Mouse (Mus musculus) kidney, postnatal 0 days (tissue): ENCODE measurements at regions not wholly inside any gene's neighbourhood (a gene's known extent, or its start where the extent isn't known, plus 50 kb on each side); places are given as distances from the start of the nearest gene placed in this dataset.

Experiments
- ATAC-seq: fragments of 200-750 bp; cut with Nextera tagmentation; replicated peaks from 2 replicates; pipeline ENCODE4 v1.8.0; 2017; ENCODE audit warnings: low read depth, moderate number of reproducible peaks, moderate TSS enrichment, moderate library complexity; ENCODE audit not compliant: low FRiP score
- DNase-seq: peaks from one replicate; pipeline ENCODE4 v3.0.0-alpha.2; 2016; ENCODE audit warnings: low spot score
- H3K27ac ChIP-seq: fragments of 300-500 bp; sonication (generic); 2 replicates; pipeline ENCODE4 v1.5.1; 2014; ENCODE audit warnings: mild to moderate bottlenecking
- H3K27me3 ChIP-seq: fragments of 300-500 bp; sonication (generic); 2 replicates; pipeline ENCODE4 v1.6.1; 2014; ENCODE audit warnings: low read length, mixed read lengths; ENCODE audit not compliant: insufficient read depth
- H3K36me3 ChIP-seq: fragments of 300-500 bp; sonication (generic); 2 replicates; pipeline ENCODE4 v1.6.1; 2014; ENCODE audit warnings: low read length, mixed read lengths; ENCODE audit not compliant: insufficient read depth
- H3K4me1 ChIP-seq: fragments of 300-500 bp; sonication (generic); replicated peaks from 2 replicates; pipeline ENCODE4 v1.6.1; 2014; ENCODE audit warnings: antibody characterized with exemption, low read length, mixed read lengths; ENCODE audit not compliant: insufficient read depth
- H3K4me2 ChIP-seq: fragments of 300-500 bp; sonication (generic); 2 replicates; pipeline ENCODE4 v1.6.1; 2014; ENCODE audit warnings: mild to moderate bottlenecking, low read length, moderate library complexity, mixed read lengths
- H3K4me3 ChIP-seq: fragments of 300-500 bp; sonication (generic); replicated peaks from 2 replicates; pipeline ENCODE4 v1.5.1; 2014; ENCODE audit warnings: low read depth, low read length
- H3K9ac ChIP-seq: fragments of 300-500 bp; sonication (generic); 2 replicates; pipeline ENCODE4 v1.6.1; 2014; ENCODE audit warnings: low read depth, low read length
- H3K9me3 ChIP-seq: fragments of 300-500 bp; sonication (generic); replicated peaks from 2 replicates; pipeline ENCODE4 v1.6.1; 2016; ENCODE audit warnings: low read length, inconsistent platforms, mixed read lengths
- CTCF ChIP-seq: IDR thresholded peaks from 2 replicates; pipeline ENCODE4 v1.5.1; 2016; ENCODE audit warnings: antibody characterized with exemption, low read depth, mild to moderate bottlenecking, moderate library complexity
- WGBS: fragments of 180-500 bp; shearing (Covaris S2); extraction: QIAGEN DNeasy Blood & Tissue Kit; methylation state at CpG from one replicate; pipeline ENCODE4 v1.1.7; 2014; 5-methylcytosine and 5-hydroxymethylcytosine counted together

DNA sequence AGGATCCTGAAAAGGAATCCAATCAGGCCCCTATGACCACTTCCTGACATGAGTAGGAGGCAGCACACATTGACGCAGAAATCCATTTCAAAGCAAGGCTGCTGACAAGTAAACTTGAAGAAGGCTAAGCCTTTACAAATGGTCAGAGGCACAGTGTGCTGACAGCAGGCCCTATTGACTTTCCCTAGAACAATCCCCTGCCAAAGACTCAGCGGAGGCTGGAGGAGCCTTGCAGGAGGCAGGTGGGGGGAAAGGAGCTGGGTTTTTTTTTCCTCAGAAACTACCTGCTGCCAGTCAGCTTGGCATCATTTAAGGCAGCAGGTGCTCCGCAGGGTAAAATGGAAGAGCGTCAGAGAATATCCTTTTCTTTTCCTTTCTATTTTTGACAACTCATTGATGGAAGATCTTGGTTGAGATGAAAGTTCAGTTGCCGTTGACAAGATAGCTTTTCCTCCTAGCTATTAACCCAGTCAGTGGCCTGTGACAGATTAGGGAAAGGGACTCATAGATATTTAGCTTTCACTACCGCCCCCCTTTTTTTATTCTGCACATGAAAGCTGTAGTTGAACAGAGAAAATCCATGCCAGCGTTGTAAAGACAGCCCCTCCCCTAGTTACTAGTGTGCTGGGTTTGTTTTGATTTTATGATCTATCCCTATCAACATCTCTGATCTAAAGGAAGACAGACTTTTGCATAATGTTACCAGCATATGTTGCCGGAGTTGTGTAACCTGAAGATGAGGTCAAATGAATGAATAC lies 210.6 kb downstream of the Csnka2ip start:
- no peak for ATAC-seq
- TF ChIP-seq CTCF: no peak
- Histone ChIP-seq H3K4me3 (no peak overlapping the region), H3K4me1 (no peaks in the 10 kb centered on the region), H3K9me3 (no peaks in the 10 kb centered on the region), H3K36me3 (no peaks in the 10 kb centered on the region), H3K9ac (no peak overlapping the region), H3K4me2 (no peak overlapping the region), H3K27me3 (no peaks in the 10 kb centered on the region), H3K27ac (no peak overlapping the region)
- WGBS: 58% methylated on average over 8 of the region's 8 CpGs
- no peak for DNase-seq

DNA sequence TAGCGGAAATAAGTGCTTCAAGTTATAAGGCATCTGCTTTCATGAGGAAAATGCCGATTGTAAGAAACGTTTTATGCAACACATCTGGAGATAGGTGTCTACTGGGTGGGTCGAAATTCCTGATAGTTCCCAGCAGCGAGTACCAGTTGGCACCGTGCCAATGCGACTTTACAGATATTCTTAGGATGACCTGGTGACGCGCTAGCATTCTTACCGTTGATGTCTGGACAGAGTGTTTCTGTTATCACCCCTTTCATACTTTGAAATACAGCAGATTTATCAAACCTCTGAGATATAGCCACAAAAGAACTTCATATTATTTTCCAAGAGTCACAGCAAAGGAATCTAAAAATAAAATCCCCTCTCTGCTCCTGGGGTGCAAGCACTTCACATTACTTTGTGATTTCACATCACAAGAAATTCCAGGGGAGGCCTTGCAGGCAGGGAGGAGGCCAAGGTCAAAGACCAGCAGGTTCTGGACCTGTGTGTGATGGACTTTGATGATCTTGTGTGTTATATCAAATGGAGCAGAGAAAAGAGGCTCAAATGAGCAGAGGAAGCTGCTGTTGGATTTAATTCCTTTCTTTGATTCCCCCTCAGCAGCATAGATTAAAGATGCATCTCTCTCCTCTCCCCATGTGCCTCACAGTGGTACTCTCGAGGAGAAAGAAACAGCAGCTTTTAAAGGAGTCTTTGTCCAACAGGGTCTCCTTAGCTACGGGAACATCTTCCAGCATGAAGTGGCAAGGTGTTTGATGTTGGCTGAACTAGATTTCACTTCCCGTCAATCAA lies 233.4 kb downstream of the Csnka2ip start:
- no peaks in the 10 kb centered on the region for H3K27me3 ChIP-seq
- ATAC-seq: no peak
- 81% methylated on average over 13 of the region's 13 CpGs for WGBS
- no peaks in the 10 kb centered on the region for H3K9me3 ChIP-seq
- no peak for TF ChIP-seq CTCF
- DNase-seq: no peak
- no peaks in the 10 kb centered on the region for H3K36me3 ChIP-seq
- no peak overlapping the region for H3K27ac ChIP-seq
- no peak overlapping the region for H3K9ac ChIP-seq
- H3K4me1 ChIP-seq: no peaks in the 10 kb centered on the region
- H3K4me2 ChIP-seq: no peak overlapping the region
- no peak overlapping the region for H3K4me3 ChIP-seq

DNA sequence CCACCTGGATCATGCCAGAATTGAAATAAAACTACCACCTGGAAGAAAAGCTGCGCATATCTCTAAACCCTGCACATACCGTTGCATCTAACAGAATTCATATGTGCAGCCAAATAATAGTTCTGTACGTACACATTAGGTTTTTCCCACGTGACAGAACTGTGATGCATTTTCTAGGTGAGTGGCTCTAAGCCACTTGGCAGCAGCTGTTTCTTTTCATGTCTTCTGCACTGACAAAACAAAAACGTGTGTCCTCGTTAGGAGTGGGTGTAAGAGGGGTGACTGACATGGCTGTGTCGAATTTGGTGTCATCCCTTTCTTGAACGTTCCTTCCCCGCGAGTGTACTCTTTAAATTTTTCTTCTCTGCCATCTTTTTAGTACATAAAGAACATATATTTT lies 254.3 kb downstream of the Csnka2ip start:
- TF ChIP-seq CTCF: no peak
- Histone ChIP-seq H3K4me2 (no peak overlapping the region), H3K4me3 (no peak overlapping the region), H3K9ac (no peak overlapping the region), H3K9me3 (no peaks in the 10 kb centered on the region), H3K27ac (no peak overlapping the region), H3K4me1 (no peaks in the 10 kb centered on the region), H3K36me3 (no peaks in the 10 kb centered on the region), H3K27me3 (no peaks in the 10 kb centered on the region)
- 37% methylated on average over 10 of the region's 10 CpGs for WGBS
- DNase-seq: no peak
- ATAC-seq: no peak

DNA sequence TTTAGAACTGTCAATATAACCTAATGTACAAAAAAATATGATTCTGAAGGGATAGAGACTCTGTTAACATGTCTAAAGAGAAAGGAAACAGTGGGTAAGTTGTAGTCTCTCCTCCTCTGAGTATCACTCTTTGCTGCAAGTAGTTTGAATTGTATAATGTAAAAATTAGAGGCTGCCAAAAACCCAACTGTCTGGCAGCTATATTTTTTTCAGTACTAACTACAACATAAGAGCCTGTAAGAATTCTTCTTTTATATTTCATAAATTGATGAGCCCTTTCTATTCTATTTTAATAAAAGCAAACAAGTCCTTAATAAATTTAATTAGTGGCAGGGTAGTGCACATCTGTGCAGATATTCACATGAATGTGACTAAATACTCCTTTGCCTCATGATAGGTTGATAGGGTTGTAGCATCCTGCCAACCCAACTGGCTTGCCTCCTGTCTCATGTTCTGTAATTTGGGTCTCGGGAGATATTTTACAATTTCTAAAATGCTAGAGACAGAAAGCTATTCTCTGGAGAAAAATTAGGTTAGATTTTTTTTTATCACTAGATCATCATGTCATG lies 269.2 kb downstream of the Csnka2ip start:
- H3K27me3 ChIP-seq: no peaks in the 10 kb centered on the region
- no peak overlapping the region for H3K4me2 ChIP-seq
- DNase-seq (no peak), ATAC-seq (no peak)
- H3K27ac ChIP-seq: no peak overlapping the region
- no peak overlapping the region for H3K4me3 ChIP-seq
- H3K36me3 ChIP-seq: no peaks in the 10 kb centered on the region
- WGBS: 98% methylated on average over 1 of the region's 1 CpGs
- no peaks in the 10 kb centered on the region for H3K4me1 ChIP-seq
- no peaks in the 10 kb centered on the region for H3K9me3 ChIP-seq
- H3K9ac ChIP-seq: no peak overlapping the region
- TF ChIP-seq CTCF: no peak

DNA sequence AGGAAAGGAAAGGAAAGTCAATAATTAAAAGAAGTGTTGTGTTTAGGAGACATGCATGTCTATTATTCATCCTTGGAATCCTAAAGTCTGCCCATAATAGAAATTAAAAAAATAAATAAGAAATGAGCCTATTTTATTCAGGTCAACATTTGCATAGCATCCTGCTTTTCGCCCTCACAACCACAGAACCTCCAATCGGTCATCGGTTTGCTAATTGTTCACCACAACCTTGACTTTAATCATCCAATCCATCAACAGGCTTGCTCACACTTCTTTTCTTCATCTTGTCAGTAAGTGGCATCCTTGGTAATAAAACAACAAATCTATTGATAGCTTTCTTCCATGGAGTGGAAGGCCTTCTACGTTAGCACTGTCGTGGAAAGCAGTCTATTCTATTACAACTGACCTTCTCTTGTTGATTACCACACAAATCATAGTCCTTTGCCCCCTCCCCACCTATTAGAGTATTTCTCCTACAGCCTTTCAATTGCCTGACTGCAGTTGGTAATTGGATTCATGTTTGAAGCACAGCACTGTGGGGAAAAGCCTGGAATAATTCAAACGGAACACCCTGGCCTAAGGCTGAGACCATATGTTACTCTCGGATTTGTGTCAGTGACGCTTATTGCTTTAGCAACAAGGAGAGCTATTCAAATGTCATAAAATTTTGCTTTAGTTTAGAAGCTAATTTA lies 269.9 kb downstream of the Csnka2ip start:
- Histone ChIP-seq H3K4me1 (no peaks in the 10 kb centered on the region), H3K27ac (no peak overlapping the region), H3K9me3 (no peaks in the 10 kb centered on the region), H3K9ac (no peak overlapping the region), H3K4me3 (no peak overlapping the region), H3K27me3 (no peaks in the 10 kb centered on the region), H3K4me2 (no peak overlapping the region), H3K36me3 (no peaks in the 10 kb centered on the region)
- ATAC-seq: no peak
- DNase-seq: no peak
- 65% methylated on average over 8 of the region's 8 CpGs for WGBS
- TF ChIP-seq CTCF: no peak

DNA sequence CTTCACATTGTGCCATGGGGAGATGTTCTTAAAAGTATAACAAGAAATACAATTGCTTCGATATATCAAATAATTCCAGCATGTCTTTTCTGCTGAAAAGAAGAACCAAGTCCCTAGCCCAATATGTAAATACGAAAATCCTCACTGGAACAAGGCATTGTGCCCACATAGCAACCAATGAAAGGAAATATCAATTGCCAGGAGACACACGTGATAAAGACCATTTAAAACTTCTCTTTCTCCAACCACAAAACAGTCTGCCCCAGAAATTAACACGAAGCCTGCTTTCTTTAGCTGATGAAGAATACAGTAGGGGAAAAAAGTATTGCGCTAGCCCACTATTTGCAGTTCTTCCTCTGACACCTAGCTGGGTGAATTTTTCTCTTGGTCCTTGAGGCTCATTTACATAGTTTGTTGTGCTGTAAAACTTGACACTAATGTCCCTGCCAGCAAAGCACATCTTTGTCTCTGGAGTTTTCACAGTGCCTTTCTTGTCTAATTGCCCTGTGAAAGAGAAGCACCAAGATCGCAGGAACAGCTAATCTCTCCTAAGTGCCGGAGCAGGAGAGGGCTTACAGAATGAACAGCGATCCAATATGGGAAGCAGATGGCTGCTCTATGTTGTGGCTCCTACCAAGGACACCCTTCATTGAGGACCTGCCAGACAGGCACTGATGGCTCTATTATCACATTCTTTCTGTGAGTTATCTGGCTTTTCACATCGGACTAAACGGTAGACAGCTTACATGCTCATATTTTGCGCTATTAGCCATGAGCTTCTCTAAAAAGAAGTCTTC lies 272.7 kb downstream of the Csnka2ip start:
- no peaks in the 10 kb centered on the region for H3K36me3 ChIP-seq
- H3K4me2 ChIP-seq: no peak overlapping the region
- no peak overlapping the region for H3K9ac ChIP-seq
- WGBS: 74% methylated on average over 11 of the region's 11 CpGs
- ATAC-seq: no peak
- DNase-seq: no peak
- no peaks in the 10 kb centered on the region for H3K27me3 ChIP-seq
- no peaks in the 10 kb centered on the region for H3K9me3 ChIP-seq
- H3K4me1 ChIP-seq: no peaks in the 10 kb centered on the region
- TF ChIP-seq CTCF: no peak
- no peak overlapping the region for H3K4me3 ChIP-seq
- no peak overlapping the region for H3K27ac ChIP-seq
